Mouse (Mus musculus) A20 (cell line): ENCODE results near the gene Atp5s.

ENCODE experiments used
- DNase-seq: peaks from one replicate; pipeline ENCODE4 v3.0.0-alpha.2; 2011; ENCODE audit warnings: low read depth, low spot score

The Atp5s gene

GRCm38 (mm10) chr12:69732221-69732620 is 7.5 kb downstream of the Atp5s start:
- DNase-seq: no peak

GRCm38 (mm10) chr12:69733518-69733917 is 8.8 kb downstream of the Atp5s start:
- DNase-seq: peak; percentile 63

DNA sequence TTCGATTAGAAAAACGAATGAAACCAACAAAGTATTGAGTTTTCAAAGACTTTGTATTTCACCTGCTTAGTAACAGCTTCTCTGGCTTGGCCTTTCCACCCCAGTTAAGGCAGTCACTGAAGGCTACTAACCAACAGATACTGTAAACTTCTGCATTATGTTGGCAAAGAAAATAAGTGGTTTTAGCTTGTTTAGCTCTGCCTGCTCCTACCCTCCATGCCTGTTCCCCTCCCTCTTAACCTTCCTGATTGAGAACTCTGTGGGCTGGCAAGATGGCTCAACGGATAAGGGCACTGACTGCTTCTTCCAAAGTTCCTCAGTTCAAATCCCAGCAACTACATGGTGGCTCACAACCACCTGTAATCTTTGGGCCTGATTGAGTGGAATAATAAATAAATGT is 9.2 kb downstream of the Atp5s start:
- peak; percentile 9 for DNase-seq

DNA sequence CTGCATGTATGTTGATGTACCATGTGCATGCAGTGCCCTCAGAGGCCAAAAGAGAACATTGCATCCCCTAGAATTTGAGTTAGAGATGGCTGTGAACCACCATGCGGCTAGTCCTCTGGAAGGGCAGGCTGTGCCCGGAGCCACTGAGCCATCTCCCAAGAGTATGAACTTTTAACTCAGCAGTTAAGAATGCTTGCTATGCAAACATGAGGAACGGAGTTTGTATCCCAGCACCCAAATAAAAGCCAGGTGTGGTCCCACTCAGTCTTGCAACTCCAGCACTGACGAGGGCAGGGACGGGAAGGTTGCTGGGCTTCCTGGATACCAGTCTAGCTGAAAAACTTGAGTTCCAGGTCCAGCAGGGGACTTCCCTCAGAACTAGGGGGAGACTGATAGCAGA is 17.2 kb downstream of the Atp5s start:
- DNase-seq: no peak

DNA sequence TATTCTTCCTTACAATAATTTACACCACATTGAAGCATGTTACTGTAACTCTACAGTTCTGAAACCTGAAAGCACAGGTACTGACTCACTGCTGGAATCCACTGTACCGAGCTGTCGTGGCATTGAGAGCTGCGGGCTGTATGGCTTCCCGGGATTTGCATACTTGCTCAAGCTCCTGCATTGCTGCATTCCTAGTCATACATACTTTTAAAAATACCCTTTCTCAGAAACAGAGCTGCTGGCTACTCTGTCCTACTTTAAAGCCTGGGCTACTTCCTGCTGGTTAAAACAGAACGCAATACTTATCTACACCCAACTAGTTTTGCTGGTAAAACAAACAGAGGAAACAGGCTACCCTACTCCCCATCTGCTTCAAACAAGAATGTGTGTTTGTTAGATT is 19.4 kb downstream of the Atp5s start:
- DNase-seq: no peak

- no peak for DNase-seq
Measured at GRCm38 (mm10) chr12:69751864-69752341, 27.2 kb downstream of the Atp5s start.

- no peak for DNase-seq
Measured at GRCm38 (mm10) chr12:69753936-69754335, 29.2 kb downstream of the Atp5s start.

GRCm38 (mm10) chr12:69756015-69756414 is 31.3 kb downstream of the Atp5s start:
- no peak for DNase-seq

DNA sequence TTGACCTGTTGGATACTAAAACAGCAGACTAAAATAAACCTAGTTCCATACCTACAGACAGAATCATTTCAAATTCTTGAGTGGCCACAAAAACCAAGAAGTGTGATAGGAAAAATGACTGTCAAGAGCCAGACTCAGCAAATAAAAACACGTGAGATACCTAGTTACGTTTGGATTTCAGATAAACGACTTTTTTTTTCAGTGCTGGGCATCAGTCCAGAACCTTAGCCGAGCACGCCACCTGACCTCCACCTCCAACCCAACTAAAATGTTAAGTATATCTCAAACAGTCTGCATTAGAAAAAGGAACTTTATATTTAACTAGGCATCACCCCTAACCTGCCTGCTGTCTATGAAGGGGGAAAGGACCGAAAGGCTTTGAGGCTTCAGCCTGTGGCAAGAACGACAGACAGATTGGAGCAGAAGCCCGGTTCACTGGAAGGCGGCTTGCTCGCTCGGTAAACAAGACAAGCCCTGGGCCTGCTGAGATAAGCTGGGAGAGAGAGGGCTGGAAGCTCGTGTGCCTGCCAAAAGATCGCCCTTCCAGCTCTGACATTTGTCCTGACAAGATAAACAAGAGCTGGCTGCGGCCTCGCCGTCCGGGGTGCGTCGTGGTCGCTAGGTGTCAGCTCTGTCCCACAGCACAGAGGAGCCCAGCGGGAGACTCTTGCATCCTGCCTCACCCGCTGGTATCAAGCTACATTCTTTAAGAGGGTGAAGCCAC is 32.8 kb downstream of the Atp5s start:
- DNase-seq: no peak

- no peak for DNase-seq
Measured at GRCm38 (mm10) chr12:69758221-69759185, 33.8 kb downstream of the Atp5s start.

- DNase-seq: no peak
Measured at GRCm38 (mm10) chr12:69759267-69759885, 34.6 kb downstream of the Atp5s start.

DNA sequence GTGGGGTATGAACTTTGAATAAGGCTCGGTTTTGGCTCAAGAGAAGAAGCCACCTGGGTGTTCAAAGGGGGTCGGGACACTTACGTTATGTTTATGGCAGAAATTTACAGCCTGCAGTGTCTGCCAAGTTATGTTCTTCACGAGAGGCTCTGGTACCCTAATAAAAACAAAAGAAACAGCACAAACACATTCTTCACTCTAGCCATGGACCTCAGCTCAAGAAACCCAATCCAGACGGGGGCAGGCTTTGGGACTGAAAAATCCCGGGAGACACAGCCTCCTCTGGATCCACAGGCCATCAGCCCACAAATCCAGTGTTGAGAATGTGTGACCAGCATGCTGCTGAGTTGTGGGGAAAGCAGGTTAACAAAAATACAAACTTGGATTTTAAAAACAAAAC is 35.3 kb downstream of the Atp5s start:
- no peak for DNase-seq

DNA sequence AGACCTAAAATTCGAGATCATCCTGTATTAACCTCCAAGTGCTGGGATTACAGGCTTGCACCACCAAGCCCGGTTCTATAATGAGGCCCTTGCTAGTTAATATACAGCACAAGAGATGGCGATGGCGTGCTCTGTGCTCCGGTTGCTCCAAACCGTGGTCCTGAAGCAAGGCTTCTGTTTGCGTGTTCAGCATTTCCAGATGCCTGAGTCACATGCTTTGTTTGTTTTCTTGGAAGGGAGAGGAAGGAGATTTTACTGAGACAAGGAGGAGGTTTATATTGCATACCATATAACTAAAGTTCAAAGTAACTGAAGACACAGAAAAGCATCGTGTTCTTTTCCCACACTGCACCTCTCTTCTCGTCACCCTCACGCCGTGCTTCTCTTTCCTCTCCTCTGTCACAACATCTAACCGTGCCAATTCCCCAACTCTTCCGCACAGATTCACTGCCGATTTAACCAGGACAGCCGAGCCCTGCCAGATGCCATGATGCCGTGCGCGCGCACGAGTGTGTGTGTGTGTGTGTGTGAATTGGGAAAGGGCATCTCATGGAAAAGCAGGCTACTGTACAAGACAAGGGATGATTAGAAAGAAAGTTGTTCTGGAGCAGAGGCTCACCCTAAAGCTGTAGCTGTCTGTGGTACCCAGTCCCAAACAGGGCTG is 36.1 kb downstream of the Atp5s start:
- DNase-seq: no peak

DNA sequence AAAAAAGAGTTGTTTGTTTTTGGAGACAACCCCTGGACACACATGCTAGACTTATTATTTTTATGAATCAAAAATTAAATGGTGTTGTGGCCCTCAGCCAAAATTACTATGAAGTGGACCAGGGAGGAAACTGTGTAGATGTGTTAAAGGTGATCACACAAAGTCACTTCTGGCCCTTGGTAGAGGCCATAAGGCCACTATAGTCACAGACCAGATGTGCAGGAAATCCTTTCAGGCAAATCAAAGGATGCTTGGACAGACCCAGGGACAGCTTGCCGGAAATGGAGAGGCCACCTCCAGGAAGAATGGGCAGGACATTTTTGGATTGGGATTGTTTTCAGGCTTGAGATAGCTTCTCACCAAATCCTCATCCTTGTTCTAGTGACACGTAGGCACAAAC is 36.9 kb downstream of the Atp5s start:
- no peak for DNase-seq

DNA sequence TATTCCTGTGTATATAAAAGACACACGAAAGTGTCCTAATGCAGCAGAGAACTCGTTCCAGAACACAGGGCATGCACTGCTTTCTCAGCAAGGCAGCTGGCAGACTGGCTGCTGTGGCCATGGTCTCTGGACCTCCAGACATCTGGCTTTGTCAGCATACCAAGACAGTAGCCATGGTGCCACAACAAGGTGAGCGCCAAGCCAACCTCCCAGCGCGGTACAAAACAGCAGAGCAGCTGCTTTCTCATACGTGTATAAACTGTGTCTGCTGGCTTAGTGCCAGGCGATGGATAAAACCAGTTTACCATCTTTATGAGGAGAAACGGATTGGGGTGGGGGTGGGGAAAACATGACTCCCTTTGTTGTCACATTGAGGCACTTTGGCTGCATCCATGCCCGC is 40.8 kb downstream of the Atp5s start:
- no peak for DNase-seq

DNA sequence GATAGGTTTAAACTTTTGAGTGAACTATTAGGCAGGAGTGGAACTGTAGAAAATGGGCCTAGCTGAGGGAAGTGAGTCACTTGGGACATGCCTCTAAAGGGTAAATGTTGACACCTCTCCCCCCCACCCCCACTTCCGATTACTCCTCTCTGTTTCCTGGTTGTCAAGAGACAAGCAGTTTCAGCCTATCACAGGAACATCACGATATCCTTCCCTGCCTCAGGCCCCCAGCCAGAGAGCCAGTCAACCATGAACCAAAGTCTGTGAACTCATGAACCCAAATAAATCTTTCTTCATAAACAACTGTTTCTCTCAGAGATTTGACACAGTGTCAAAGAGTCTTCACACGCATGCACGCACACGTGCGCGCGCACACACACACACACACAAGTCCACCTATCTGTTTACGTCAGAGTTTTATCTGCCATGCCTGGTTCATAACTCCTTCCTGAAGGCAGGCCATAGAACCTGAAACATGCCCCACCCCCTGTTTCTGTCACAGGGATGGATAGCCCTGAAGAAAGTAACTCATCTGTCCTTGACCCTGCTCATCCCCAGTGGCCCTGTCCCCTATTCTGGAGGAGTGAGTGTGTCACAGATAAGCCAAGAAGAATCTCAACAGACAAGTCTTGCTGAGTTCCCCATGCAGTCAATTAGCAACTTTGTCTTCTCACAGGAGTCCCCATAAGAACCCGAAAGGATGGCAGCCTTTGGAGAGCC is 41.6 kb downstream of the Atp5s start:
- DNase-seq: no peak

DNA sequence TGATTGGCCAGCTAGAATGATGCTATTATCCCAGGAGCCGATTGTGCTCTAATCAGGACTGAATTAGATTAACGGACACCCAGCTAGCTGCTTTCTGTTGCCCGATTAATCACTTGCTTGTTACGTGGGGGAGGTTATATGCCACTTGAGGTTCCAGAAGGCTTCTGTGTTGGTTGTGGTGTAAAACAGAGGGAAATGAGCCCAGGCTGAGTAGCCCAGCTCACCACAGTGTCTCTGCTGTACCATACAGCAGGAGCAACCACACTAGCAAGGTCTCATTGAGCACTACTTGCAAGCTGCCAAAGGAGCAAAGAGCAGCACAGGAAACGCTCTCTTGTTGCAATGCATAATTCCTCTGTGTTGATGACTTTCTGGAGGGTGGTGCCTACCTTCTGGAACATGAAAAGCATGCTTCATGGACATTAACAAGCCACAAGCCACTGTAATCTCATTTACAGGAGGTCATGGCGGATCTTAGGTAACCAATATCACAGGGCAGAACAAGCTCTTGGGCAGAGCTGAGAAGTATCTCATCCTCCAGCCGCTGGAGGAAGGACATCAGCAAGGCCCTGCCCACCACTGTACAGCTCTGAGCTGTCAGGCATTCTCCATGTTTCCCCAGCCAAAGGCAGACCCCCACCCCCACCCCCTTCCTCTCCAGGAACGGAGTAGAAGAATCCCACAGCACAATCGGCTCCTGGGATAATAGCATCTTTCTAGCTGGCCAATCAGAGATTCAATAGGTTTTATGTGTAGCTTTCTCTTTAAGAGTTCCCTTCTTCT is 42.9 kb downstream of the Atp5s start:
- no peak for DNase-seq

DNA sequence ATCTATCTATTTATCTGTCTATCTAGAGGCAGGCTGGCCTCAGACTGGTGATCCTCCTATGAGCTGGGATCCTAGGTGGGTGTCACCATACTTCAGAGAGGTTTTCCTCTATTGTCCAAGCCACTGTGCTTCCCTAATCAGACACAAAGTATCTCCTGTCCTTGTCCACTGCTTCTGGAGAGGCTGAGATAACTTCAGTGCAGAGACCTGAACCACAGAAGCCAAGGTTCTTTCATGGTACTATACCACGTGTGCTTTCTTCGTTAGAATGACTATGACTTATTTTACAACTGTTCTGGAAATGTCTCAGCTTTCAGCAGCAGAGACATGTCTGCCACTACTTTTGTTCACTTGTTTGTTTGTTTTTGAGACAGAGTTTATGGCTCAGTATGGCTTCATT is 44.1 kb downstream of the Atp5s start:
- no peak for DNase-seq

- no peak for DNase-seq
Measured at GRCm38 (mm10) chr12:69776607-69777340, 52.0 kb downstream of the Atp5s start.

DNA sequence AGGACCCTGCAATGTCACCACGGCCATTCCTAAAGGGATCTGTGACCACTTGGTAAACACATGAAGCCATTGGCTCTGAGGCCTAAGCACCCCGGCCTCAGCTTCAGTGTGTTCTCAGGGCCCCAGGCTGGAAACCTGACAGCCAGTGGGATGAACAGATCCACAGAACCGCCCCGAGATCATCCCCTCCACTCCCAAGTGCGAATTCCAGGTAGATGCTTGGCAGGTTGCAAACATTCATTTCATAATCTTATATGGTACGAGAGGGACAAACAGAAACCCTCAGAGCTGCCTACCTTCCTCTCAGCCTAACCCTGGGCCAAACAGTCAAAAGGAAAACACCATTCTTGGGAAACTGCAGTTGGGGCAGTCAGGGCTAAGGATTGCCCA is 52.6 kb downstream of the Atp5s start:
- no peak for DNase-seq
